Mouse (Mus musculus): ENCODE data around the gene Oser1.

- TF ChIP-seq POLR2A (IDR thresholded peaks at IDR 0.05; ENCODE audit: low read depth, low read length), result no peak
- TF ChIP-seq CTCF (IDR thresholded peaks at IDR 0.05; ENCODE audit: extremely low read depth, insufficient read depth, insufficient read length, insufficient replicate concordance), result no peak
Observed at GRCm38 (mm10) chr2:163386423-163387190, 37.9 kb downstream of the Oser1 start.

All from spleen, adult 2 months (tissue).